Mouse (Mus musculus) heart, adult 18-20 months (tissue): Measurements from ENCODE around the gene Nectin4. TPM values are rescaled to one million over a fixed set of nuclear protein-coding genes. Genes with fewer than 3 reads are reported as not detected.
A peak's percentile ranks its signal among the peaks of the same experiment; 100 is the strongest.

ENCODE experiments used
- DNase-seq, 2 experiments: peaks; one replicate each; pipeline ENCODE4 v3.0.0; 2021 to 2022; ENCODE audit warnings: mixed read lengths in 1 of 2
- total RNA-seq, 2 experiments: library from RNA; stranded (reverse); gene quantifications; 2 replicates each; pipeline ENCODE4 v1.2.3; 2021

Gene Nectin4
- total RNA-seq, 2 experiments from 2014 or later: 0.15 to 0.18 TPM

DNA sequence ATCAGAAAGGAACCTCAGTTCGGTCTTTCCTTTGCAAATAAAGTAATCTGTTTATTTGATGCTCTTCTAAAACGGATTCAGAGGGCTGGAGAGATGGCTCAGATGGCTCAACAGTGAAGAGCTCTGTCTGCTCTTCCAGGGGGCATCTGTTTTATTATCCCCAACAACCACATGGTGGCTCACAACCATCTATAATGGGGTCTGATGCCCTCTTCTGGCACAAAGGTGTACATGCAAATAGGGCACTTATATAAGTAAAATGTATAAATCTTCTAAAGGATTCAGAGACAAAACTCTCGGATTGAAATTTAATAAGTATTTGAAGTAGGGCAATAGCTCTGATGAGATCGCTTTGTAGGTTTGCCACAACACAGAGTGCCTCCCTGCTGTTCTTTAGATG lies 11.5 kb upstream of the Nectin4 start:
- peak in 1 of 2 experiments; percentile 26 for DNase-seq

DNA sequence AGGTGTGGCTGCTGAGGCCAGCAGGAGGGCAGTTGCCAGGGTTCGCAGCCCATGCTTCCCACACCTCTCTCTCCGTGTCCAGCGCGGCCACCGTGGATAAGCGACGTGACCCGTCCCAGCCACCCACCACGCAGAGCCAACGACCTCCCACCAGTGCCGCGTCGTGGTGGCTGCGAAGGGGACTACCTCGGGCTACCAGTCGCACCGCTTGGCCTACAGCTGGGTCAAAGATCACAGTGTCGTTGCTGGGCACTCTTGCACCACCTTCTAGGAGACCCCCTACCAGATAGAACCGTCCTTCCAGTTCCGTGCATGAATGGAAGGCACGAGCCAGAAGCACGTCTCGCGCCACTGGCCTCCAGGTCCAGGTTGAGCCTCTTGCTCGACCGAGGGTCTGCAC lies 9.6 kb upstream of the Nectin4 start:
- no peak for DNase-seq

DNA sequence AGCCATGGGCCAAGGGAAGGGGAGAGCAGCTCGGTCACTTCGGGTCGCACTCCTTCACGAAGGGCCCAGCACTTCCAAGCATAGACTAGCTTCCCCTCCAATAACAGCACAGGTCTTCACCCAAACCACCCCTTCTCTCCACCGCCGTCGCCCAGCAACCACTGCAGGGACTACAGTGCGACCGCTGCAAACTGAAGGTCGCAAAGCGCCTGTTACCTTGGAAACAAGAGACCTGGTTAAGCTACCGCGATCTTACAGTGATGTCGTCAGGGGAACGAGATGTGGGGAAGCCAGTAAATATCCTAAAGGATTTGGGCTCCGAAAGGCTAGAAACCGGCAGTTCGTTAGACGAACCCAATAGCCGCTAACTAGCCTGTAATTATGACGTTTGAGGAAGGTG lies 9.2 kb upstream of the Nectin4 start, which contains the start of gene Klhdc9:
Gene Klhdc9 (minus strand): TSS at position 143 of the 400 bp plus-strand sequence.
- peak; percentile 78 to 82 for DNase-seq

DNA sequence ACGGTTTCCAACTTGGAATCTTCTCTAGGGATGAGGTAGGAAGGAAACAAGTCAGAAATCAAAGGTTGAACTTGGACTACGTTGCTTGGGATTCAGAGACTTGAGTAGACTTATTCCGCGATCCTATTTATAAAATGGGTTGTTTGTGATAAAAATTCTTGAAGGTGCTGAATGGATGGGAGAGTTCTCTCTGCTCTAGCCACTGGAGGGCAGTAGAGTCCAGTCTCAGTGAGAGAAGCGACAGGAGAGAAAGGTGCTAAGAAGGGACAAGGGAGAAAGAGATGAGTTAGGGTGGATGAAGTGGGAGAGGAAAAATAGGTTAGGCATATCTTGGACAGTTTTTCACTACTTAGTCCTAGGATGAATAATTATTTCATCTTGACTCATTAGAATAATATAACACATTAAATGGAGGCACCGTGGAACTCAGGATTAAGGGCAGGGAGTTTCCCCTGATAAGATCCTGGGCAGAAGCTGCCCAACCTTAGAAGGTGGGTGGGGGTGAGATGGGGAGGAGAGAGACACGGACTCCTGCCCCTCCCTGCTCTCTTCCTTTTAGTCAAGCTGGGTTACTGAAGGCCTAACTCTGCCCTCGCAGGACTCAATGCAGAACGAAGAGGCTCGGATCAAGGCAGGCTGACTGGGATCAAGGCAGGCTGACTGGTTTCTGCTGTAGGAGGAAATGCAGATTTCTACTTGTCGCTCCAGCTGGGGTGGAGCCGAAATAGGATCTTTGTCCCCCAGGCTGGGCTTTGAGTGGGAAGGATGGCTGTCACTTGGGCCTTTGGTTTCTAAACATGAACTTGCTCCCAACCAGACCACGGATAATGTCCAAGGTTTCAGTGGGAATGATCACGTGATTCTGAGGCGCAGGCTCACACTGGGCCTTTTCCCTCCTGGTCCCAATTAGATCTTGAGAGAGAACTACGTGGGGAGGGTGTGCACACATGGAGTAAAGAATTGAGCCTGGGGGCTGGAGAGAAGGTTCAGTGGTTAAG lies 8.5 kb upstream of the Nectin4 start:
- DNase-seq: peak; percentile 75 to 80

DNA sequence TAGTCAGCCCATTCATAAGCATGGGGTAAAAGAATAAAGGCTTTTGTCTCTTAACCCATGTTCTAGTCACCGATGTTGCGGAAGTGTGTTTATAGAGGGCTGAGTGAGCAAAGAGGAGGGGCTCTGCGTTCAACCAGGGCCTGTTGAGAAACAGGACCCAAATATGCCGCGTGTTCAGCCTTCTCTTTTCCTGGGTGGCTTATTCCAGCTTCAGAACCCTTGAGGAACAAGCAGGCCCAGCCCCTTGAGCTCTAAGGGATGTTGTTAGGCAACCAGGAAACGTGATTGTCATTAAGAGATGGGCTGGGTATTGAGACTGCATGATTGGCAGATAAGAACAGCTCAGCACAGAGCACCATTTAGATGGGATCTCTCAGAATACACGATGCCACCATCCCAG lies 4.0 kb upstream of the Nectin4 start:
- DNase-seq: peak in 1 of 2 experiments; percentile 27

DNA sequence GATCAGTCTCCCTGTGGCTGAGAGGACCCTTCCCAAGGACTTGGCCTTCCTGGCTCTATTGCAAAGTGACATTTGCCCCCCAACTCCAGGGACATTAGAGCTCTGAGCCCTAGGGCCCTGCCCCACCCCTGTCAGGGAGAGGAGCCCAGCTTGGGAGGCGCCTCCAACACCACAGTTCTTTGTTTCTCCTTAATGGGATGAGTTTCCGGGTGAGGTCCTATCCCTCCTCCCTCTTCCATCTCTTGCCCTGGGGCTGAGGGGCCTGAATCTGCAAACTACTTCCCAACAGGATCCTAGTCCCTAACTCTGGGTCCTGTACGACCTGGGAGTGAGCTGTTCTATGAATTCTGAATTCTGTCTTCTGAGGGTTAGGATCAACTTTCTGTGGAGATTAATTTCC lies 3.0 kb downstream of the Nectin4 start:
- DNase-seq: no peak

DNA sequence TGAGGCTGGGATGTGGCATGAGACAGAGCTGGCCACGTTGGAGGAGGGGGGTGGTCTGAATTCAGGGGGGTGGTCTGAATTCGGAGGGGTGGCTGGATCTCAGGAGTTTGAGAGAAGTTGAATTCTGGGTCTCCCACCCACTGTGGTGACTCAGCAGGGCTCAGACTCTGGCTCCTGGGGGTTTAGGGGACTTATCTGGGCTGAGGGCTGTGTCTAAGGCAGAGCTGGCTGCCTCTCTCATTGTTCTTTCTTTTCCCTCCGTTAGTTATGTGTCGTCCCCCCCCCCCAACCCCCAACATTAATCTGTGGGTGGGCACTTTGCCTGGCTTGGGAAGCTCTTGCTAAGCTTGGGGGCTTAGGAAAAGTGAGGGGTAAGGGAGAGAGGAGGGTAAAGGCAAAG lies 4.0 kb downstream of the Nectin4 start:
- no peak for DNase-seq

DNA sequence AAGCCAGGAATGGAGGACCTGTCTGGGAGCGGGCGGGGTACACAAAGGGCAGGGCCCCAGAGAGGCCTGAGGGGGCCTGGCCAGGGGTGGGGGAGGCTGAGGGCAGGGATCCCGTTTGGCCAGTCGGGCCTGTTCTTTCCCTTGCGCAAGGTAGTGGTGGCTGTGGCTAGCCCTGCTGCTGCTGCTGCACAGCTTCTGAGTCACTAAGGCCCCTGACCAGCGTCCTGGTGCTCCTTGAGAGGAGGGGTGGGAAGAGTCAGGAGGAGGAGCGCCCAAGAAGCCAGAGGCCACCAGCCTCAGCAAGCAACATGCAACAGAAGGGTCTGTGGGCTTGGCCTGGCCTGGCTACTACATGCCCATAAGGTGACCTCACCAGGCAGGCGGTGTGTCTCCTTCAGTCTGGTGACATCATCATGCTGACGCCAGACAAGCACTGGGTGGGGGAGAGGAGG lies 5.8 kb downstream of the Nectin4 start:
- no peak for DNase-seq

DNA sequence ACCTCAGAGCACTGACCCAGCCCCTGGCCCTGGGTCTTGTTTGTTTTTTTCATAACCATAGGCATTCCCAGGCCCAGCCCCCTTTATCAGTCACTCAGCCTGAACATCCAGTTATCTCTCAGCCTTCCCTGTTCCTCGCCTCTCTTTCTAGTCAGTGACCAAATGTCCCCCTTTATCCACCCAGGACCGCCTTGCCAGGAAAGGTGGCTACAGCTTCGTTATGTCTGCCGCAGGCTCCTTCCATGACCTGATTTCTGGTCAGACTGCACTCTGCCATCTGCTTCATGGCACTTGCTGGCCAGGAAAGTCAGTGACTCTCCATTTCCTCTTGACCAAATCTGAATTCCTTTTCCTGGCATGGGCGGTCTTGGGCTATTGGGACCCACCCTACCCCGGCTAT lies 8.4 kb downstream of the Nectin4 start:
- no peak for DNase-seq

DNA sequence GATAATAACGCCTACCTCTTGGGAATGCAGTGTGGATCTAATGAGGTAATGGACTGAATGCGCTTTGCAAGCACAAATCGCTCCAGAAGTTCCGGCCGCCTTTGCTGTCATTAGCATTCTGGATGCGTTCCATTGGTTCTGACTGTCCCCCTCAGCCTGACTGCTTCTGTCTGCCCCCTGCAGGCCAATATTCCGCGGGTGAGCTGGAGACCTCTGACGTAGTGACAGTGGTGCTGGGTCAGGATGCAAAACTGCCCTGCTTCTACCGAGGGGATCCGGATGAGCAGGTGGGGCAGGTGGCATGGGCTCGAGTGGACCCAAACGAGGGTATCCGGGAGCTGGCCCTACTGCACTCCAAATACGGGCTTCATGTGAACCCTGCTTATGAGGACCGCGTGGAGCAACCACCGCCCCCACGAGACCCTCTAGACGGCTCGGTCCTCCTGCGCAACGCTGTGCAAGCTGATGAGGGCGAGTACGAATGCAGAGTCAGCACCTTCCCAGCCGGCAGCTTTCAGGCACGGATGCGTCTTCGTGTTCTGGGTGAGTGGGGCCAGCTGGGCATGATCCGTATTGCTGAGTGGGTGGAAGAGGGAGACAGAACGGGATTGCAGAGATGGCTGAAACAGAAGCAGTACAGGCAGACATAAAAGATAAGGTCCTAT lies 10.2 kb downstream of the Nectin4 start:
- DNase-seq: peak; percentile 86 to 90

DNA sequence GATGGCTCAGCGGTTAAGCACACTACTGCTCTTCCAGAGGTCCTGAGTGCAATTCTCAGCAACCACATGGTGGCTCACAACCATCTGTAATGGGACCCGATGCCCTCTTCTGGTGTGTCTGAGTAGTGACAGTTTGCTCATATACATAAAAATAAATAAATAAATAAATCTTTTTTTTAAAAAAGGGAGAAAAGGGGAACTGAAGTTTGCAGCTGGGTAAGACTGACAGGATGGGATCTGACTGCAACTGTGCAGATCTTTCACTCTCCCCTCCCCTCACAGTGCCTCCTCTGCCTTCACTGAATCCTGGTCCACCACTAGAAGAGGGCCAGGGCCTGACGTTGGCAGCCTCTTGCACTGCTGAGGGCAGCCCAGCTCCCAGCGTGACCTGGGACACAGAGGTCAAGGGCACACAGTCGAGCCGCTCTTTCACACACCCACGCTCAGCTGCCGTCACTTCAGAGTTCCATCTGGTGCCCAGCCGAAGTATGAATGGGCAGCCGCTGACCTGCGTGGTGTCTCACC lies 12.3 kb downstream of the Nectin4 start:
- peak in 1 of 2 experiments; percentile 23 for DNase-seq

DNA sequence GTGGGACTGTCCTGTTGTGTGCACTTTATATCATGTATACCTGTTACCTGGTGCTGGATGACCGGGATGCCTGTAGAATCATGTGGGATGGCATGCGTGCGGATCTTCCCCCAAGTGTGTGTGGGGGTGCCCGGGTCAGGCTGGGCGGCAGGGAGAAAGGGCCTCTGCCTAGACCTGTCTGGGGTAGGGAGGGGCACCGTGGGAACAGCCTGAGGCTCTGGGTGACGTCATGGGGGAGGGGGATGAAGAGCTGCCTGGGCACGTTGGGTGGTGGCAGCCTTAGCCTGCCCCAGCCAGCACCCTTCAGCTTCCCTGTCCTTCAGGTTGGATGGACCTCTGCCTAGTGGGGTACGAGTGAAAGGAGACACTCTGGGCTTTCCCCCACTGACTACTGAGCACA lies 14.5 kb downstream of the Nectin4 start:
- no peak for DNase-seq

DNA sequence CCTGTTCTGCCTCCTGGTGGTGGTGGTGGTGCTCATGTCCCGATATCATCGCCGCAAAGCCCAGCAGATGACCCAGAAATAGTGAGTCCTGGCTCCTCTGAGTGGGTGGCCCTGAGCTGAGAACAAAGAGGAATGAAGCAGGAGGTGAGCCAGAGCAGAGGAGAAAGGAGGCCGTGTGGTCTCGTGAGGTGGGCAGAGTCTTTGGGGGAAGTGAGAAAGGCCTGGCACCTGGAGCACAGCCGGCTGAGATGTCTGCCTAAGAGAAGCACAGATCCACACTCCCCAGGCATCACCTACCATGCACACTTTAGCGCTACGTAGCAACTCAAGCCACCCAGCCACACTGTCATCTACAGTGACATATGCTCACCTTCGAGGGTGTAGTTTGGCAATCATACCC lies 15.3 kb downstream of the Nectin4 start:
- DNase-seq: no peak

DNA sequence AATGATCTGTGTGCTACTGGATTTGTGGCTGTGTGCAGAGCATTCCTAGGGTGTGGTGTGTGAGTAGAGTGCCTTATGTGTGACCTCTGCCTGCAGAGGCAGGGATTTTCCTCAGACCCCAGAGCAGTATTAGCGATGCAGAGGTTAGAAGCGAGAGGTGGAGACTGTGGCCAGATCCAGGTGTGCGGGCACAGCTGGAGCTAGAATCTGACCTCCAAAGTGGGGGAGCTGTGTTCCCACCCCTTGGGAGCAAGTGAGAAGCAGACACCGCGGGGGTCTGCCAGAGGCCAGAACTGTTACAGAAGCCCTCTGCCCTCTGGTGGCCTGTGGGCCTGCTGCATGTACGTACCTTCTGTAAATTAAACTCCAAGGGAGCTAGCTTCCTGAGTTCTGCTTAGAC lies 17.2 kb downstream of the Nectin4 start:
- no peak for DNase-seq

DNA sequence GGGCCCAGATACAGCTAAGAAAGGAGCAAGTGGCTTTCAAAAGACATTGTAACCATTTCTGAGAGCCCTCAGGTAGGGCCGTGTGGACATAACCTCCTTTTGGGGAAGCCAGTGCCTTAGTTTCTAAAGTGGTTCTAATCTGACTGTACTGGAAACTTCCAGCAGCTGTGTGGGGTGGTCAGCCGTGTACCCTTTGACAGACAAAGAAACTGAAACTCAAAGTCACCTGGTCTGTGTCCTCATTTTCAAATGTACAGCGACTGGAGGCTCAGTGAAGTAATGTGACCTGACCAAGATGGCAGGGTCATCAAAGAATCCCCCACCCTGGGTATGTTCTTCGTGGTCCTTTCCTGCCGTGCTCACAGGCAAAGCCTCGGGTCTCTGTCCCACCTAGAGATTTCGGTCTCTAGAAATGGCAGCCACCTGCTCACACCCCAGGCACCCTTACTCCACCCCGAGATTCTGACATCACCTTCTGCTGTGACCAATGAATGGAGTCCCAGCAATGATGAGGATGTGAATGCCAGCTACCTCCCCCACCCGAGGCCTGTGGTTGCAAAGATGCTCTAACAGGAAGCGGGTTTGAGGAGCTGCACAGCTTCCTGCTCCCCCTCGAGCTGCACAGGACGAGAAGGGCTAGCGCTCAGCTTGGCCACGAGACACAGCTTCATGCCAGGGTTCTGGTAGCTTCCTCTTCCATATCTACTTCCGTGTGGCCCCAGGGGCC lies 18.6 kb downstream of the Nectin4 start, which contains the start of gene Arhgap30:
Gene Arhgap30 (plus strand): TSS at position 579 of the 727 bp plus-strand sequence.
- DNase-seq: peak; percentile 34 to 87

DNA sequence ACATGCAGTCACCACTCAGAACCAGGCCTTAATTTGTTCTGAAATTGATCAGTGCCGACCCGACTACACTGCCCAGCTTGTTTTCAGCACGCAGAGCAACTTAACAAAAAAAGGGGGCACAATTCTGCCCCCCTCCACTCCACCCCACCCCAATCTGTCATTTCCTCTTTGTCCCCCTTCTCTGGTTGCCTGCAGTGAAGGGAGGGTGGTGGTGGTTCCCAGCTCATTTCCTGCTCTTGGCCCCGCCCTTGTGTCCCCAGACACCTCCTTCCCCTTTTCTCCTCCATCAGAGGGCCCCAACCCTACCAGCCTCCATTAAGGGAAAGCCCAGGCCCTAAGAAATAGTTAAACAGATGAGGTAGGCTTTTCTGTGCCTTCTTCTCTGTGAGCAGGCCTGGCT lies 20.2 kb downstream of the Nectin4 start:
- DNase-seq: peak; percentile 24 to 79

DNA sequence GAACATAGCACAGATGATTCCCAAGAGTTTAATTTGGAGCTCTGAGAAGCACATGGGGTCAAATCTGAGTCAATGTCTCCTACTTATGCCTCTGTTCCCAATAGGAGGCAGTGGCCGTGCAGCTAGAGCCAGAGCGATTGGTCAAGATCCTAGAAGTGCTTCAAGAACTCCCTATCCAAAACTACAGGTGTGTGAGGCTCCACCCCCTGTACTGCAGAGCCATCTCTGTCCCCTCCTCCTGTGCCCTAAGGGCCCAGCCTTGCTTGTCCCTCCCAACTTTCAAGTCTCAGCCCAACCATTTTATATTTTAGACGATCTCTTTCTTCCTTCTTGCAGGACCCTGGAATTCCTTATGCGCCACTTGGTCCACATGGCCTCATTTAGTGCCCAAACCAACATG lies 31.9 kb downstream of the Nectin4 start:
- DNase-seq: no peak

DNA sequence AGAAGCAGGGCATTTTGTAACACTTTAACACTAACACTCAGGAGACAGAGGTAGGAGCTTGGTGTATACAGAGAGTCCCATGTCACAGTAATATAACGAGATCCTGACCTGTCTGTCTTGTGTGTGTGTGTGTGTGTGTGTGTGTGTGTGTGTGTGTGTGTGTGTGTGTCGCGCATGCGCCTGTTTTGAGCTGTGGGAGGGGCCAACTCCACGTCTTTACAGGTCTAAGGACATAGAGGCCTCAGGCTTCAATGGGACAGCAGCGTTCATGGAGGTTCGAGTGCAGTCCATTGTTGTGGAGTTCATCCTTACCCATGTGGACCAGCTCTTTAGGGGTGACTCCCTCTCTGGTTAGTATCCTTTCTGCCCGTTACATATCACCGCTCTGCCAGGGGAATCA lies 33.1 kb downstream of the Nectin4 start:
- no peak for DNase-seq

DNA sequence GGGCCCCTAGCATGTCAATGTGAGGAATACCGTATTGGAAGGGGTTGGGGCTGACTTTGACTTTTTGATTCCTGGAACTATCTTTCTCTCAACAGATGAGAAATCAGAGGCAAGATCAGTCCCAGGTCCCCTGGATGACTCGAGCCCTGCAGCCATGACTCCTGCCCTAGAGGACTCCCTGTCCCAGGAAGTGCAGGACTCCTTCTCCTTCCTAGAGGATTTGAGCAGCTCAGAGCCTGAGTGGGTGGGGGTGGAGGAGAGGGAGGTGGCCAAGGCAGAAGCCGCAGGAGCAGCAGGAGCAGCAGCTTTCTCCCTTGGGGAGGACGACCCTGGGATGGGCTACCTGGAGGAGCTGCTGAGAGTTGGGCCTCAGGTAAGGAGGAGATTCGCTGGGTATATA lies 37.4 kb downstream of the Nectin4 start:
- DNase-seq: no peak

DNA sequence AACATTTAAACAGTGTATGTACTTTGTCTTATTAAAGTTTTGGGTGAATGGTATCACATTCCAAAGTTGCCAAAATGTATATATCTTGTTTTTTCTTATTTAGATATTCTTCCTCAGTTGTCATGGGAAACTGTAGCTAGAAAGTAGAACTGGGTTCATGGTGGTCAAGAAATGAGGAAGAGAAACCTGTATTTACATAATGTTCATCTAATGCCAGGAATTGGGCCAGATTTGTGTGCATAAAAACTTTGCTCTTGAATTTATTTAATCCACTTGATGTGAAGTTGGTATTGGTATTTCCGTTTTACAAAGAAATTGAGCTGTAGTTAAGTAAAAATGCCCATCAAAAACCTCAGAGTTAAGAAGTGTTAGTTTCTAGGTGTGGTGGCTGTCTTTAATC lies 40.3 kb downstream of the Nectin4 start:
- no peak for DNase-seq

DNA sequence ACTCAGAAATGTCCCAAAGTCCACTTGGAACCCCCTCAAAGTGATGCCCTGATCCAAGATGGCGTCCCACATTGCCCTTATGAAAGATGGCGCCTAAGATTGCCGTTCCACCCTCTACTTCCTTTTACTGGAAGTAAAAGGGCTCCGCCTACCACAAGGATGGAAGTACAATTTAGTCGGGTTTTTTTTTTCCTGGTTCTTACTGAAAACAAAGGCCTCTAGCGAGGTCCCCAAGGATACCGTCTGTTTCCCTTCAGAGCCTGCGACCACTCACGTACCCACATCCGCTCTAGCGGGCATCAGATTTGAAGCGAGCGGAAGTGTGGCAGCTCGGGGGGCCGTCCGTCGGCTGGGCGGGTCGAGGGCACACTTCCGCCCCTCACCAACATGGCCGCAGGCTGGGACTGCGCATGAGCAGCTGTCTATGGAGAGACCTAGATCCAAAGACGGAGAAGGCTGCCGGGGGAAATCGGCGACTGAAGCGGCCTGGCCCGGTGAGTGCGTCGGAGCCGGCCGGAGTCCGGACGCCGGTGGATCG lies 41.1 kb downstream of the Nectin4 start, which contains the start of gene Usf1:
Gene Usf1 (plus strand): TSS at position 367 of the 538 bp plus-strand sequence.
- peak; percentile 96 to 97 for DNase-seq

DNA sequence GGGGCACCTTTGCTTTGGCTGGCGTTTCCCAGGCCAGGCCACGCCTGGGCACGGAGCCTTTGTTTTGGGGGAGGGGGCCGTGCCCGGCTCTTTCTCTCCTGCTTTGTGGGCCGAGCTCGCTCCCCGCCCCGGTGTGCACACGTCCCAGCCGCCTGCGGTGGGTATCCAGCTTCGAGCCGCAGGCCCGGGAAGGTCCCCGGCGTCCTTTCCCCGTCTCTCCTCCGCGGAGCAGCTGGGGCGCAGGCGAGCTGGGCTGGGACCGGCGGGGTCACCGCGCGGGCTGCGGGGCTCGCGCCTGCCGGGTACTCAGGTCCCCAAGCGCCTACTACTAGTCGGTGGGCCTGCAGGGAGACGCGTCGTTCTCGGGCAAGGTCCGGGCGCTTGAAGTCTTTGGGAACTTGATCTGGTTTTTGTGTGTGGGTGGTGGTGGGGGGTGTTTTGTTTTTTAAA lies 41.6 kb downstream of the Nectin4 start:
- no peak for DNase-seq
